Mouse (Mus musculus) naive thymus-derived CD4-positive, alpha-beta T cell, adult 2 months (primary cell): ENCODE measurements at regions not wholly inside any gene's neighbourhood (a gene's known extent, or its start where the extent isn't known, plus 50 kb on each side); places are given as distances from the start of the nearest gene placed in this dataset.

Experiments used
- DNase-seq: peaks from one replicate; pipeline ENCODE4 v3.0.0-alpha.2; 2011; ENCODE audit warnings: low read depth

DNA sequence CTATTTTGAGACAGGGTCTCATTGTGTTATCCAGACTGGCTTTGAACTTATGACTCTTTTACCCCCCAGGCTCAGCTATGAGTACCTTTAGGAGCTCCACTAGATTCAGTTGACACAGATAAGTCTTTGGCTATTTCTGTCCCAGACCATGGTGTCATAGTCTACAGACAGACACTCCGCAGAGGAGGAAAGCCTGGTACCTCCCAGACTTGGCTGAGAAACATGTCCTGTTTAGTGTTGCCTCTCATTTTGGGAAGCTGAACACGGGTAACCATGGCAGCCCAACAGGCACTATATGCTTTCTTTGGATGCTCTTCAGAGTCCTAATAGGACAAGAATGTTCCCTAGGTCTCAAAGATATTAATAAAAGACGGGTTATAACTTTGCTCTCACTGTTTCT lies 429.0 kb downstream of the Matn1 start:
- DNase-seq, result no peak

DNA sequence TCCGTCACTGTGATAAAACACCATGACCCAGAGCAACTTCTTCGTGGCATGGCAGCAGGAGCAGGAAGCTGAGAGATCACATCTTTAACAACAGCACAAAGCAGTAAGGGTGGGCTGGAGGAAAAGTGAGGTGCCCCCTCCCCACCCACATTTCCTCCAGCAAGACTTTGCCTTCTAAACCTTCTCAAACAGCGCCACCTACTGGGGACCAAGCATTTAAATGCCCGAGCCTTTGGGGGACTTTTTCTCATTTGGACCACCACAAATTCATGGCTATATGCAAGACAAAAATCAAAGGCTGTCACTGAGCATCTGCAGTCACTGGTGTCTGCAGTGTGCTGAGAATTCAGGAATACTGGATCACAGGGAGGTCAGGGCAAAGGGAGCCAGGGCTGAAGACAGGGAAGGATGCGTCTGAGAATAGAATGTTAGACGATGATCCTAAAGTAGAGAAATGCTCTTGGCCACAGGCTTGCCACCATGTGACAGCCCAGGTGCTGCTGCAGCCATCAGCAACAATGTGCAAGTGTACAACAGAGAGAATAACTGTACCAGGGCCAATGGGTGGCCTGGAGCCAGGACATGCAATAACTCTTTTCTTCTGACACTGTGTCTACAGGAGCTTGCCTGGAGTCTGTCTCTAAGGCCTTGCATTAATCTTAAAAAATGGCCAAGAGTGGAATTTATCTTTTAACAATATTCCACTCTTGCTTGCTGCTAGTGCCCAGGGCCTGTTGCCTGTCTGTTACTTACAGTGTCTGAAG lies 430.5 kb downstream of the Matn1 start:
- DNase-seq, result no peak

DNA sequence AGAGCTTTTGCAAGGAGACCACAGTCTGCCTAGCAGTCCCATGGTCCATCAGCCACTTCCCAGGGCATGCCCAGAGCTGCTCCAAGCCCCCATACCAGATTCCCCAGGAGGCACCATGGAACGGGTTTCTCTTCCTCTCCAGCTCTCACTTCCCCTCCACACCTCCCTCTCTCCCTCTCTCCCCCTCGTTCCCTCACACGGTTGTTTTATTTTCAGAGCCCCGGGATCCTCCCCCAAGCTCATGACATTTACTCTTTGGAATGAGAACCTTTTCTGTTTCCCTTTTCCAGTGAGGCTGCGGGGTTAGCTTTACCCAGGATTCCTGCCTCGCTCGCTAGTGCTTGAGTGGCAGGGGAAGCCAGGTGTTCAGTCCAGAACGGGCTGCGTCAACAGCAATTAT lies 436.9 kb downstream of the Matn1 start:
- no peak for DNase-seq

DNA sequence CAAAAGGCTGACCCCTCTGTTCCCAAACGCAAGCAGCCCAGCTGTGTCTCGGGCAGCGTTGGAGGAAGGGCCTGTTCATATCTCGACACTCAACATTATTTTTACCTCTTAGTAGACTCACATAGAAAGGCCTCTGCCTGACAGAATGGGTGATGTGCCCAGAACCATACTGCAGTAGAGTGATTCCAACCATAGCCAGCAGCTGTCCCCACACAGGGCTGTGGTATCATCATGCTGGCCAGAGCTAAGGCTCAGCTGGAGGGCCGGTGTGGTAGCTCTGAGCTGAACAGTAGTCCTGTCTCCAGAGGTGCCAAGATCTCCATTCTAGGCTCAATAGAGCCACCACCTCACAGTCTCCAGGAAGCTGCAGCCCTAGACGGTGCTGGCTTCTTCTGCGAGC lies 437.3 kb downstream of the Matn1 start:
- DNase-seq, result no peak

DNA sequence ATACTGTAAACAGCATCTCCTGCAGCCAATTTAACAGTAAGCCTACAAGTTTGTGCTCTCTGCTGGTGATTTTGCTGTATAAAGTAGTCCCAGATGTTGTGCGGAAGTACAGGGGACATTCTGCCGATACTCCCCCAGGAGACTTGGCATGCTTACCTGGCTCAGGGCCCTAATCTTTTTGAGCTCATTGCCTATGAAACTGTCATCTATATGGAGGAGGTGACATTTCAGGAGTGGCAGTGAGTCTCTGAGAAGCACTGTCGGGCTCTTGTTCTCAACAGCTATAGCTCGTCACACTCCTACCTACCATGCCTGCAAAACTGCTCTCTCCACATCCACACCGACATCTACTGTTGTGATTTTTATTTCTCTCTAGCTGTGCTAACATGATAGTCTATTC lies 439.7 kb downstream of the Matn1 start:
- no peak for DNase-seq

DNA sequence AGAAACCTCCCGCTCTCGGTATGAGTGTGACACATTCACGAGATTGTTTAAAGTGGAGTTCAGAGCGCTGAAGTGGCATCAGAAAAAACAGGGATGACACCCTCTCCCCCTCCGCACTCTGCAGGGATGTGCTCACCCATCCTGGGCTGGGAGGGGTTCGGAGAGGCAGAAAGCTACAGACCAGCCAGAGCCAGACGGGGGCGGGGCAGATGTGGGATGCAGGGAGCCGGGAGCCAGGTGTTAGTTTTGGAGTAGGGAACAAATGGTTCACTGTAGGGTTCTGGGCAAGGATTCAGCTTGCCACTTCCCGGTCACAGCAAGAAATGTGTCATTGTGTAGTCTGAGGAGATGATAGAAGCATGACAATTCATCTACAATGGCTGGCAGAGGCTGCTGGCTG lies 442.8 kb downstream of the Matn1 start:
- no peak for DNase-seq

DNA sequence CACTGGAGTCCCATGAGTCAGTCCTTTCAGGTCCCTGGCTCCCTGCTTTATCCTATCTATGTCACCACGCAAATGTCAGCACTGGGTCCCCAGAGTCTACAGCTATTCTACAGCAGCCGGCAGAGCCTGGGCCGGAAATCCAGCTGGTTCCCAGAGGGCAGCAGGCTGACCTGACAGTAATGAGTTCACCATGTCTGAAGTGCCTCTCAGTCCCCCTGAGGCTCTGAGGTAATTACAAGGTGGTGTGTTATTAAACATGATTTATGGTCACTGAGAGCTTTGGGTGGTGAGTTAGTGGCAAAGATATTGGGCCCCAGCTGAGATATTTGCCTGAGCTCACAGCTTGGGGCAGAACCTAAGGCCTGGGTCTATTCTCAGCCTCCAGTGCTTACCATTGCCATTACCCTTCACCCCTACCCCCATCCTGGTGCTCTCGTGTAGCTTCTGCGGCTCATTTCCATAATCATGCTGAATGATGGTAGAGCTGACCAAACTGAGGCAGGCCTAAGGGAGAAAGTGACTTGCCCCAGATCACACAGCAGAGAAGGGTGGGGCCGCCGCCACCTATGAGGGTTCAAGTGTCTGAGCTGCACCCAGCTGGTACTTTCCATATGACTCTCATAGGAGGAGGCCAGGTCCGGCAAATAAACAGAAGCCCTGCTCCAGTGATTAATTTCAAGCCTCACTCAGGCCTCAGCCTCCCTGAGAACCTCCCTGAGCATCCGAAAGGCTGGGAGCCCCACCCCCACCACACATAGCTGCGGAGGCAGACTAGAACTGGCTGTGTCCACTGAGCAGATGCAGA lies 446.8 kb downstream of the Ptpru start:
- no peak for DNase-seq

DNA sequence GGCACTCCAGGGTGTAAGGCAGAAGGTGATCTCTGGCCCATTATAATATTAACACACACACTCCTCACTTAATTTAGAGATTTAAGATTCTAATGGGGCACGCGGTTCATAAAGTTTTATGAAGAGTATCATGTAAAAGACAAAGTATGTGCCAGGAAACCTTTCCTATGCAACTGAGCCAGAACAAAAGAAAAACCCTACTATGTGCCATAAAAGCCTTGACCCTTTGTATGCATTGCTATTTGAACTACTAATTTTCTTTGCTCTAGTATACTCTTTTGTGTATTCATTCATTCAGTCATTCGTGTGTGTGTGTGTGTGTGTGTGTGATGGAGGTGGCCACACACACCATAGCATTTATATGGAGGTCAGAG lies 446.2 kb downstream of the Ptpru start:
- DNase-seq, result no peak

DNA sequence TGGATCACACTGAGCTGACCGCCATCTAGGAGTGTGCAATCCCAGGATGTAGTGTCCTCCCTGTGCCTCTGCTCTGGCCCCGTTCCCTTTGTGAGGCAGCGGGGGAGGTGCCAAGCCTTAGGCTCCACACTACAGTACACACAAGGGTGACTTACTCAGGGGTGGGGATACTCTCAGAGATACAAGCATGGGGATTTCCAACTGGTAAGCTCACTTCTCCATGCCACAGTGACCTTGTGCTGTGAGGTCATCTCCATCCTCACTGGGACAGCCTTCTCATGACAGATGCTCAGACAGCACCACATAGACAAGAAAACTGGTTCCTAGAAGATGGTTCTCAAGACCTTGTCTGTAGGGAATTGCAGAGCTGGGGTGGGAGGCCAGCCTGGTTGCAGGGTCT lies 445.6 kb downstream of the Ptpru start:
- no peak for DNase-seq

DNA sequence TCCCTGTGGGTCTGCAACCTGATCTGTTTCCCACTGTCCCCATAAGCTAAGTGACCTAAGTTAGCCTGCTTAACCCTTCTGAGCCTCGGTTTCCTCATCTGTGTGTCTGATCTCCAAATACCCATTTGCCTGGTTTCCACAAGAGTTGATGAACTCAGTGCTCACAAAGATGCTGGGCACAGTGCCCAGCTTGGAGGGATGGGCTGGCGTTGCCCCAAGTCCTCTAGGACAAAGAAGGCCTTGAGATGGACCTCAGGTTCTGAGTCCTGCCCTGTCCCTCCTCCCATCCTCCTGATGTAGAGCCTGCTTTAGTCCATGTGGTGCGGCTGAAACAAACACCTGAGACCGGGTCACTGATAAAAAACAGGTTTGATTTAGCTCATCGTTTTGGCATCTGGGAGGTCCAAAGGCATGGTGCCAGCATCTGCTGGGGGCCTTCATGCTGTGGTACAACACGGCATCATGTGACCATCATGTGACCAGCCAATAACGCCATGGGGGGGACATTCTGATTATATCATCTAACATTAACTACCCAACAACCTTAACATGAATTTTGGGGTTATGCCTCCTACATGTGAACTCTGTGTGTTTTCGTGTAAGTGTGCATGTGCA lies 441.8 kb downstream of the Ptpru start:
- no peak for DNase-seq

DNA sequence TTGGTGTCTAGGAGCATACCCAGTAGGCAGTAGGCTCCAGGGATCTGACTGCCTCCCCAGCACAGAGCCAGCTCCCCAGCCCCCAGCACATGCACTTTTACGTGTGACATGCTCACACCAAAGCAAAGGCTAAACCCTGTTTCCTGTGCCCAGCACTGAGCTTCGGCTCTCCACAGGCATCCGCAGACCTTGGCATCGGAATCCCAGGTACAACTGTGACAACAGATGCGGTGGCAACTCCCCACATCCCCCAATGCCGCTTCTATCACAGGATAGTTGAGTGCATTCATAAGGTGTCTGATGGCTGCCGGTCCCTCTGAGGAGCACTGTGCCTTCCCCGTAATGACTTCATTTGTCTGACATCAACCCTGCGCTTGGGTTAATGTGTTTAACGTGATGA lies 440.9 kb downstream of the Ptpru start:
- no peak for DNase-seq

DNA sequence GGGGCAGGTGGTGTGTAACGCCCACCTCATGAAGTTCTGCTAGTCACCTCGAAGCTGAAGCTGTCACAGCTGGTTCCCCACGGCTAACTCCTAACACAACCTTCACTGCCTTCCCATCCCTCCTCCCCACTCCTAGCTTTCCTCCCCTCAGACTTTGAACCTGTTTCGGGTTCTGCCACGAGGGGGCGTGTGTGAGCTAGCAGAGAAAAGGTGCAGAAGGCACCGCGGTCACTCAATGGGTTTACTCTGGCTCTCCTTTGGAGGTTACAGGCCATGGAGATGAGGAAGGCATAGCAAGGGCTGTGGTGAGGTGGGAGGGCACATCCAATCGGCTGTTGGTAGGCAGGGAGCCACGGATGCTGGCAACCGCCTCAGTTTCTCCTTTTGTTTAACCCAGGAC lies 437.3 kb downstream of the Ptpru start:
- DNase-seq, result no peak

DNA sequence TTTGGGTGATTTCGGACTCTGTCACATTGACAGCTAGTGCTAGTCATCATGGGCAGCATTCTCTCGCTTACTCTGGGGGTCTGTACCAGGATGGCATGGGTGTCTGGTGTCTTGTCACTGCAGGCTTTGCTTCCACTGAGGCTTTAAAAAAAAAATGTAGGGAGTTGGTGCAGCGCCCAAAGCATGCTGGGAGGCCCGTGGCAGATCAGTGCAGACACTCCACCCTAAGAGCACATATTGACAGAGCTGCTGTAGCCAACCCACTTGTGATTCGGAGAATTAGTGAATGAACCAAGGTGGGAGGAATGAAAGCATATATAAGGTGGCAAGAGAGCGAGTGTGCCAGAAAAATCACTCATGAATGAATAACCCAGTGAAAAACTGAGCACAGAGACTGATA lies 436.8 kb downstream of the Ptpru start:
- no peak for DNase-seq

DNA sequence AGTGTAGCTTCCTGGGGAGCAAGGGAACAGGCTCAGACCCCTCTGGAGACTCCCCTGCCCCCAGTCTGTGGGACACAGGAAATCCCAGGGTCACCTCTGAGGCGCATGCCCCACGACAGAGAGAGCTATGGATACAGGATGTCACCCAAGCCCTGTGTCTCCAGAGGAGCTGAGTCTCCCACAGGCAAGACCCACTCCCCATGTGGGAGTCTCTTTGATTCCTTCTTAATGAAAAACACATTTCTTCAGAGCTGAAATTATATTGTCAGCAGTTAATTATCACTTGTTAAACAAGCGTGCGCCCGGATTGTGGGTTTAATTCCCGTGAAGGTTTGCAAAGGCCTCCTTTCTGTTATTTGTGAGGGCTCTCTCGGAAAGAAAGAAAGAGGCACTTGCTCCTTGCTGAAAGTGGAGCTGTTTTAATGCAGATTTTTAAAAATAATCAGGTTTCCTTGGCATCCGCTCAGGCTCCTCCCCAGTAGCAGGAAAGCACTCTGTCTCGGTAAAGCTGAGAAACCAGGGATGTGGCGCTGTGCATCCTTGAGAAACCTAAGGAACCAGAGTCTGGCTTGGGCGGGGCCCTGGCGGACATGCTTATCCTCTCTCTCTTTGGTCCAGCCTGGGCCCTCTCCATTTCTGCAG lies 432.6 kb downstream of the Ptpru start:
- no peak for DNase-seq

DNA sequence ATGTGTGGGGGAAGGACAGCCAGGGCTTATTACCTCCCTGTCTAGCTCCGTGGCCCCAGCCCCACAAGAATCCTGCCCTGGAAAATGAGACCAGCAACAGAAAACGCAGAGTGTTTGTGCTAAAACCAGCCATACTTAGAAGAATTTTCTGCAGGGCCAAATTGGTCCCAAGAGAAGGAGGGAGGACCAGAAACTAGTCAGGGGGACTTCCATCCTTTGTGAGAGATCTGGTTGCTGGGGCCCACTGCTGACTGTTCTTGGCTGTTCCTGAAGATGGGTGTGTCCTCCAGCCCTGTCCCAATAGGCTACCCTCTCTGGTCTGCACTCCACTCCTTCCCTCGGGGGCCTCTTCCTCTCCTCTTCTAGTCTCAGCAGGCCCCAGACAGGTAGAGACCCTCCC lies 430.6 kb downstream of the Ptpru start:
- DNase-seq, result no peak

DNA sequence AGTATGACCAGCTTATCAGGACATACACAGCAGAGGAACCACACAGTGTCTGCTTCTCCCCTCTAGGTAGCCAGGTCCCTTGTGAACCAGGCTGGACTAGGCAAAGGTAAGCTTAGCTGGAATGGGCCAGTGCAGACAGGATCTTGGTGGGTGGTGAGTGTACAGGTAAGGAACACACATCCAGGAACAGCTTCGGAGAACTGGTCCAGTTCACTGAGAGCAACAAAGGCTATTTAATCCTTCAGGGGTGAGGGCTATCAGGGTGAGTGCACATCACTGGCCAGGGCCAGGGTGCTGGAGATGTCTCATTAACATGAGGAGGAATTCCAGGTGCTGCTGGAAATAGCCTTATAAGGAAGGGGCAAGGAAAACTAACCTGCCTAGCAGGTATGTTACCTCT lies 429.4 kb downstream of the Ptpru start:
- DNase-seq, result no peak

DNA sequence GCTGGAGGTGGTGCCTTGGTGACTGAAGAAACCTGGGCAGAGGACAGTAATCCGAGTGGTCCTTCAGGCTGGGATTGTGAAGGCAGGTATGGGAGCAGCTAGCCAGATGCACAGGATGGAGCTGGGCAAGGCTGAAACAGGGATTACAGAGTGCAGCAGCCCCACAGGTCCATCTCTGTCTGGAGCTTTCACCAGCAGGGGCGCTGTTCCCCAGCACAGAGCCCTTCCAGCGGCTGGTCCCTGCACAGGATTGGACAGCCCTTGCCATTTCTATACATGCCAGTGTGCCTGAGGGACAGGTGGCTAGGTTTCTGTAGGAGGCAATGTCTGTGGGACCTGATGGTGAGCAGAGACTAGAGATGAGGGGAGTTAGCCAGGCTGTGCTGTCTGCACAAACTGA lies 428.3 kb downstream of the Ptpru start:
- no peak for DNase-seq

DNA sequence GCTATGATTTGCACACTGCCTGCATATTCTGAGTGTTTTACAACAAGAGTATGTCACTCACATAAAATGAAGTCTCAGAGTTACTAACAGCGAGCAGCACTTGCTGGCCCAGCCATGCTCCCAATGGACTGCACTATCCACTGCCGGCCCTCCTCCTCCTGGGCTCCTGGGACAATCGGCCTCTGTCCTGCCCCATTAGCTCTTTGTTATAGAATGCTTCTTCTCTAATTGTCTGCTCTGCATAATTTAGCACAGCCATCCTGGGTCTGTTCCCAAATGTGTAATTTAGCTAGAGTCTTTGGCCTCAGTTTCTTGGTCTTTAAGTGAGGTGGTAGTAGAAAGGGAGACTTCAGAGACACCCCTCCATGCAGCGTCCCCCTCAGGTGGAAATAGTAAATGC lies 426.2 kb downstream of the Ptpru start:
- no peak for DNase-seq

DNA sequence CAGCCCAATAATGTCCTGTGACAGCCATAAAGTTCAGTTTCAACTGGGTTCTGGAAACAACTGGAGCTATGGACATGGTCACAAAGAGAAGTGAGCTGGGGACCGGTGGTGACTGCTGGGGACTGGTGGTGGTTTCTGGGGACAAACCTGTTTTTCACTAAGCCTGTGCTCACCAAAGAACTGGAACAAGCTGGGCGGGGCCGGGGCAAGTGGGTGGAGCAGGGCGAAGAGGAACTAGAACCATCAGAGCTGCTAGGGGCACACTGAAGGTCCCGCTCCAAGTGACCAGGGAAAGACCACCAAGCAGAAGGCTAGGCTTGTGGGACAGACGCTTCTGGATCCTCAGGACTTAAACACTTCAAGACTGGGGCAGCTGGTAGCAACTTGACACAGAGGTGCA lies 424.7 kb downstream of the Ptpru start:
- DNase-seq, result no peak

DNA sequence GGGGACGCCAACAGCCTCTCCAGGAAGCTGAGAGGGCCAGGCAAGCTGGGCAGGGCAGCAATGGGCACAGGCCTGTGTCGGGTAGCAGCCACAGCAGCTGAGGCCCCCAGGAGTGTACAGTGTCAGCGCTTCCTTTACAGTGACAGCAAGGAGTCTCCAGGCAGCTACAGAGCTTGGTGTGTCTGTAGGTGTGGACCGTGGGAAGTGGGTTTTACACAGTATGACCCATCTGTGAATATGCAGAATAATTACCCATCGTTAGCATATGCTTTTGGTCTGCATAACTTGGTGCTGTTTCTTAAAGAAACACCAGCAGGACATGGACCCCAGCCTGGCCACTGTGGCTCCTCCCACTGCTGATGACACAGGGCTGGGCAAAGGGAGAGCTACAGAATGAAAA lies 422.6 kb downstream of the Ptpru start:
- no peak for DNase-seq

DNA sequence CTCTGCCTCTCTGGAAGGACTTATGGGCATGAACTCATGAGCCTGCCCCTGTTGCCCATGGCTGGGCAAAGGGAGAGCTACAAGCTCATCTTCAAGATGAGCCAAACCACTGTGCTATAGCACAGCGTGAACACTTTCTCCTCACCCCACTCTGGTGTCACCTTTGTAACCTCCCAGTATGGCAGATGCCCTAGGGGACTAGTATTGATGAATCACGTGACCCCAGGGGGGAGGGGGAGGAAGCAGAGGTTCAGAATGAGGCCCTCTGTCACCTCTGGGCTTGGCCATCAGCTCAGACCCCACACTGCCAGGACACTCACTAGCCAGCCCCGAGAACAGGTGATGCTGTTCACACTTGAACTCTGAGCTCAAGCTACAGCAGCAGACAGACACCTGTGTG lies 421.9 kb downstream of the Ptpru start:
- DNase-seq, result no peak

DNA sequence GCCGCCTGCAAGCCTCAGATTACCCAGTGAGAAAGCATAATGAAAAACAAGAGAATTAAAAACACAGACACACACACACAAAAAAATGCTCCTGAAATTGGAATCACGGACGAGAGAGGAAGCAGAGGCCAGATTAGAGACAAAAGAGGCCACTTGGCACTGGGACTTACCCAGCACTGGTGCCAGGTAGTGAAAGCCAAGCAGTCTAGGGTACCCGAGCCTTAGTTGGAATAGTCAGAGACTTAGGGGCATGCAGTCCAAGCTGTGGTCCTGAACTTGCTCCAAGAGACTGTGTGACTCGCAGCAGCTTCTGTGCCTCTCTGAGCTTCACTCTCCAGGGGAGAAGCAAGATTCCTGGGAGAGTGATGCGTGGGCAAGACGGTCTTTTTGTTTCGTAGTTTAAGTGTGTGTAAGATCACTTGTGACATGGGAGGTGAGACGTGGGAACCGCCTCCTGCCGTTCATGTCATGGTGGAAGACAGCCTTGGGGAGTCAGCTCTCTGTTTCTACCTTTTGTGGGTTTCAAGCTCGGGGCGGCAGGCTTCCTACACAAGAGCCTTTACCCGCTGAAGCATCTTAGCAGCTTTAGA lies 420.8 kb downstream of the Ptpru start:
- DNase-seq, result no peak

DNA sequence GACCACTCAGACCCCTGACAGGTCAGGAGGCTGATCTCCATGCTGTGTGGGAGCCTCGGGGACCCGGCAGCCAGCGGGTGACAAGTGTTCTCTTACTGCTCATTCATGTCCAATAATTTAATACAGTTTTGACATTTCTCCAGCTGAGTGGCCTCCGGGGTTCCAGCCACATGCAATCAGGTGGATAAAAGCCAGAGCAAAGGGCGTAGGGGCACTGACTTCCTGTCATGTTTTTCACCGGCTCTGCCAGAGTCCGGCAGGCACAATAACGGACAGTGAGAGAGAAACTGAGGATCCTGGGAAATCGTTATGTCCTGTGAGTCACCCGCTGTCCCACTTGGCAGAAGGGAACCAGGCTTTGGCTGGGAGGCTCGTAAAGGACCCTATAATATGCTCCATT lies 412.8 kb downstream of the Ptpru start:
- no peak for DNase-seq
